Mouse (Mus musculus) forebrain, embryonic 13.5 days (tissue): Measurements from ENCODE around the gene Mylk2. TPM values are rescaled to one million over a fixed set of nuclear protein-coding genes. Genes with fewer than 3 reads are reported as not detected.

Experiments
- ATAC-seq: fragments of 200-750 bp; cut with Nextera tagmentation; 2 replicates; pipeline ENCODE4 v1.8.0; 2017
- H3K27ac ChIP-seq: fragments of 300-500 bp; sonication (generic); 2 replicates; pipeline ENCODE4 v1.5.1; 2015; ENCODE audit warnings: inconsistent platforms, mild to moderate bottlenecking, moderate library complexity
- H3K27me3 ChIP-seq: fragments of 300-500 bp; sonication (generic); 2 replicates; pipeline ENCODE4 v1.6.1; 2015; ENCODE audit warnings: mild to moderate bottlenecking, inconsistent platforms
- H3K36me3 ChIP-seq: fragments of 300-500 bp; sonication (generic); 2 replicates; pipeline ENCODE4 v1.6.1; 2015; ENCODE audit warnings: mild to moderate bottlenecking, inconsistent platforms; ENCODE audit not compliant: poor library complexity, severe bottlenecking
- H3K4me1 ChIP-seq: fragments of 300-500 bp; sonication (generic); 2 replicates; pipeline ENCODE4 v1.6.1; 2015; ENCODE audit warnings: inconsistent platforms
- H3K4me2 ChIP-seq: fragments of 300-500 bp; sonication (generic); 2 replicates; pipeline ENCODE4 v1.6.1; 2015; ENCODE audit warnings: inconsistent platforms, mild to moderate bottlenecking, moderate library complexity
- H3K4me3 ChIP-seq: fragments of 300-500 bp; sonication (generic); 2 replicates; pipeline ENCODE4 v1.5.1; 2015; ENCODE audit warnings: mild to moderate bottlenecking, inconsistent platforms
- H3K9ac ChIP-seq: fragments of 300-500 bp; sonication (generic); 2 replicates; pipeline ENCODE4 v1.6.1; 2015; ENCODE audit warnings: mild to moderate bottlenecking, inconsistent platforms
- H3K9me3 ChIP-seq: fragments of 300-500 bp; sonication (generic); replicated peaks from 2 replicates; pipeline ENCODE4 v1.6.1; 2016; ENCODE audit warnings: inconsistent platforms
- WGBS: fragments of 180-500 bp; shearing (Covaris S2); methylation state at CpG from one replicate; pipeline ENCODE4 v1.1.7; 2015; 5-methylcytosine and 5-hydroxymethylcytosine counted together
- polyA plus RNA-seq: library from polyadenylated mRNA; unstranded; fragments of >200 nt; fragmentation: Nextera tagmentation; extraction: Ambion mirVana; gene quantifications from 2 replicates; pipeline ENCODE4 v1.2.1, GENCODE M21; 2015

The Mylk2 gene
- polyA plus RNA-seq, 1 experiment from 2014 or later = not detected

- Histone ChIP-seq H3K4me1 (peaks cover 7% of the 10 kb centered on the region; the same call in 1 of the 2 replicates), H3K27me3 (peaks cover 37% of the 10 kb centered on the region), H3K27ac (no peak overlapping the region), H3K9ac (no peak overlapping the region), H3K36me3 (no peaks in the 10 kb centered on the region), H3K4me2 (no peak overlapping the region), H3K4me3 (no peak overlapping the region), H3K9me3 (no peaks in the 10 kb centered on the region)
- WGBS = 57% methylated on average over 5 of the region's 5 CpGs
- no peak for ATAC-seq
Observed at GRCm38 (mm10) chr2:152916111-152916510, 5.0 kb downstream of the Mylk2 start.

- Histone ChIP-seq H3K27ac (no peak overlapping the region), H3K36me3 (no peaks in the 10 kb centered on the region), H3K4me2 (no peak overlapping the region), H3K9me3 (no peaks in the 10 kb centered on the region), H3K4me3 (no peak overlapping the region), H3K4me1 (peaks cover 7% of the 10 kb centered on the region; the same call in 1 of the 2 replicates), H3K27me3 (peaks cover 22% of the 10 kb centered on the region), H3K9ac (no peak overlapping the region)
- 63% methylated on average over 9 of the region's 9 CpGs for WGBS
- no peak for ATAC-seq
Observed at GRCm38 (mm10) chr2:152917671-152918070, 6.5 kb downstream of the Mylk2 start.

- WGBS = 37% methylated on average over 7 of the region's 7 CpGs
- Histone ChIP-seq H3K36me3 (no peaks in the 10 kb centered on the region), H3K9ac (no peak overlapping the region), H3K27ac (no peak overlapping the region), H3K27me3 (no peaks in the 10 kb centered on the region), H3K4me3 (no peak overlapping the region), H3K4me1 (peaks cover 11% of the 10 kb centered on the region), H3K4me2 (no peak overlapping the region), H3K9me3 (no peaks in the 10 kb centered on the region)
- no peak for ATAC-seq
Observed at GRCm38 (mm10) chr2:152922376-152922775, 11.2 kb downstream of the Mylk2 start.

- WGBS = 68% methylated on average over 3 of the region's 3 CpGs
- no peaks in the 10 kb centered on the region for H3K36me3 ChIP-seq
- H3K4me2 ChIP-seq = no peak overlapping the region
- no peak overlapping the region for H3K4me3 ChIP-seq
- H3K4me1 ChIP-seq = peaks cover 9% of the 10 kb centered on the region
- no peaks in the 10 kb centered on the region for H3K9me3 ChIP-seq
- H3K27ac ChIP-seq = no peak overlapping the region
- H3K9ac ChIP-seq = no peak overlapping the region
- no peak; the same call in 1 of the 2 replicates for ATAC-seq
- no peaks in the 10 kb centered on the region for H3K27me3 ChIP-seq
Observed at GRCm38 (mm10) chr2:152923621-152924020, 12.5 kb downstream of the Mylk2 start.

GRCm38 (mm10) chr2:152924128-152924527 lies 13.0 kb downstream of the Mylk2 start:
- Histone ChIP-seq H3K4me3 (no peak overlapping the region), H3K4me1 (peaks cover 9% of the 10 kb centered on the region), H3K36me3 (no peaks in the 10 kb centered on the region), H3K9ac (no peak overlapping the region), H3K4me2 (no peak overlapping the region), H3K27ac (no peak overlapping the region), H3K27me3 (no peaks in the 10 kb centered on the region), H3K9me3 (no peaks in the 10 kb centered on the region)
- whole genome bisulfite sequencing = 71% methylated on average over 8 of the region's 8 CpGs
- no peak for ATAC-seq

GRCm38 (mm10) chr2:152924543-152924942 lies 13.4 kb downstream of the Mylk2 start:
- ATAC-seq = no peak
- no peak overlapping the region for H3K27ac ChIP-seq
- H3K4me1 ChIP-seq = peaks cover 9% of the 10 kb centered on the region
- no peaks in the 10 kb centered on the region for H3K27me3 ChIP-seq
- no peaks in the 10 kb centered on the region for H3K36me3 ChIP-seq
- no peaks in the 10 kb centered on the region for H3K9me3 ChIP-seq
- H3K9ac ChIP-seq = no peak overlapping the region
- H3K4me2 ChIP-seq = no peak overlapping the region
- WGBS = 87% methylated on average over 5 of the region's 5 CpGs
- H3K4me3 ChIP-seq = no peak overlapping the region

- Histone ChIP-seq H3K36me3 (no peaks in the 10 kb centered on the region), H3K27me3 (no peaks in the 10 kb centered on the region), H3K4me2 (no peak overlapping the region), H3K9me3 (no peaks in the 10 kb centered on the region), H3K4me3 (no peak overlapping the region), H3K4me1 (peaks cover 9% of the 10 kb centered on the region), H3K9ac (no peak overlapping the region), H3K27ac (no peak overlapping the region)
- no peak for ATAC-seq
- 76% methylated on average over 11 of the region's 11 CpGs for whole genome bisulfite sequencing
Observed at GRCm38 (mm10) chr2:152925189-152925872, 14.2 kb downstream of the Mylk2 start.

- no peak for ATAC-seq
- Histone ChIP-seq H3K9me3 (no peaks in the 10 kb centered on the region), H3K36me3 (no peaks in the 10 kb centered on the region), H3K4me3 (no peak overlapping the region), H3K4me1 (peaks cover 9% of the 10 kb centered on the region), H3K27ac (no peak overlapping the region), H3K27me3 (no peaks in the 10 kb centered on the region), H3K4me2 (no peak overlapping the region), H3K9ac (no peak overlapping the region)
- 79% methylated on average over 9 of the region's 9 CpGs for WGBS
Observed at GRCm38 (mm10) chr2:152926896-152927295, 15.7 kb downstream of the Mylk2 start.

GRCm38 (mm10) chr2:152927371-152927770 lies 16.2 kb downstream of the Mylk2 start:
- H3K4me3 ChIP-seq = no peak overlapping the region
- no peaks in the 10 kb centered on the region for H3K36me3 ChIP-seq
- no peaks in the 10 kb centered on the region for H3K9me3 ChIP-seq
- ATAC-seq = no peak
- H3K27me3 ChIP-seq = no peaks in the 10 kb centered on the region
- H3K27ac ChIP-seq = no peak overlapping the region
- peaks cover 9% of the 10 kb centered on the region for H3K4me1 ChIP-seq
- 69% methylated on average over 5 of the region's 5 CpGs for WGBS
- no peak overlapping the region for H3K4me2 ChIP-seq
- no peak overlapping the region for H3K9ac ChIP-seq

- WGBS = 58% methylated on average over 14 of the region's 14 CpGs
- Histone ChIP-seq H3K4me1 (peaks cover 7% of the 10 kb centered on the region), H3K27ac (no peak overlapping the region), H3K9me3 (no peaks in the 10 kb centered on the region), H3K4me2 (no peak overlapping the region), H3K9ac (no peak overlapping the region), H3K27me3 (no peaks in the 10 kb centered on the region), H3K4me3 (no peak overlapping the region), H3K36me3 (no peaks in the 10 kb centered on the region)
- no peak for ATAC-seq
Observed at GRCm38 (mm10) chr2:152928219-152928987, 17.3 kb downstream of the Mylk2 start.

GRCm38 (mm10) chr2:152928988-152929370 lies 17.8 kb downstream of the Mylk2 start:
- 68% methylated on average over 3 of the region's 3 CpGs for WGBS
- no peak for ATAC-seq
- Histone ChIP-seq H3K27ac (no peak overlapping the region), H3K4me2 (no peak overlapping the region), H3K27me3 (0 out of 2 replicates have a peak, but pooled peaks cover 5% of the 10 kb centered on the region), H3K9me3 (no peaks in the 10 kb centered on the region), H3K4me3 (no peak overlapping the region), H3K9ac (no peak overlapping the region), H3K36me3 (no peaks in the 10 kb centered on the region), H3K4me1 (peaks cover 2% of the 10 kb centered on the region)

- Histone ChIP-seq H3K27ac (no peak overlapping the region), H3K36me3 (no peaks in the 10 kb centered on the region), H3K4me1 (no peaks in the 10 kb centered on the region), H3K4me2 (no peak overlapping the region), H3K4me3 (no peak overlapping the region), H3K9me3 (no peaks in the 10 kb centered on the region), H3K9ac (no peak overlapping the region), H3K27me3 (0 out of 2 replicates have a peak, but pooled peaks cover 6% of the 10 kb centered on the region)
- ATAC-seq = no peak
- 36% methylated on average over 2 of the region's 2 CpGs for WGBS
Observed at GRCm38 (mm10) chr2:152930276-152930675, 19.1 kb downstream of the Mylk2 start.
